Mouse (Mus musculus): ENCODE data around the gene Sstr1.

The Sstr1 gene

GRCm38 (mm10) chr12:58211163-58212071 lies at the start of gene Sstr1:
Sstr1 (plus strand) TSS chr12:58211772.
- no peak for DNase-seq (ENCODE audit: low spot score)

DNA sequence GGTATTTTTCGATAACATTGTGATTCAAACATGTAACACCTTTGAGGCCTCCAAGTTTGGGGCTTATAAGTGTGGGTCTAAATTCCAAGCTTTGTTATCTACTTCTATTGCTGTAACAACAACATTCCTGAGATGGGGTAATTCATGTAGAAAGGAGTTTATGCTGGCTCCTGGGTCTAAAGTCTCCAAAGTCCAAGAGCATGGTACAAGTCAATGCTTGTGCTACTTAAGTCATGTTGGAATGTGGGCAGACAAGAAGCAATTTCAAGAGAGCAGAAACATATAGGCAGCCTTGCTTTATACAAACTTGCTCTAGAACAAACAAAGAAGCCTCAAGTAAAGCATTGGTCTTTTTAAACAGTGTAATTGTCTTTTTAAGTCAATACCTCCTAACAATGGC lies 12.8 kb upstream of the Sstr1 start:
- DNase-seq (ENCODE audit: low spot score) = no peak

DNA sequence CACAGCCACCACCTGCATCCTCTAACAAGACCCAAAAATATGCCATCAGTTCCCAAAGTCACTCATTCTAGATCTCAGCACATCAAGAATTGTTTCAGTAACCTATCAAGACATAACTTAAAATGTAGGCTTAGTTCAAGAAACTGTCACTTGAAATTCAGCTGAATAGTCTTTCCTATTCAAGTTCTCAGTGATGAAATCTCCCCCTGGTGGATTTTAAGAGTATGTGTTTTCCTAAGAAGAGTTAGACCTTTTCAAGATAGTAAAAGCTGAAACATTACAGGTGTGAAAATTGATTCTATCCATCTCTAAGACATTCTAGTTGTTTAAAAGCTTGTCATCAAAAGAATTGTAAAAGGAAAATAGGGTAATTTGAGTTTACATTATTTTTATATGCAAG lies 10.4 kb upstream of the Sstr1 start:
- DNase-seq (ENCODE audit: low spot score) = no peak

- no peak for DNase-seq (ENCODE audit: low spot score)
Observed at GRCm38 (mm10) chr12:58207956-58208355, 3.6 kb upstream of the Sstr1 start.

GRCm38 (mm10) chr12:58212261-58212923 lies 820 bp downstream of the Sstr1 start:
- DNase-seq (ENCODE audit: low spot score) = no peak

DNA sequence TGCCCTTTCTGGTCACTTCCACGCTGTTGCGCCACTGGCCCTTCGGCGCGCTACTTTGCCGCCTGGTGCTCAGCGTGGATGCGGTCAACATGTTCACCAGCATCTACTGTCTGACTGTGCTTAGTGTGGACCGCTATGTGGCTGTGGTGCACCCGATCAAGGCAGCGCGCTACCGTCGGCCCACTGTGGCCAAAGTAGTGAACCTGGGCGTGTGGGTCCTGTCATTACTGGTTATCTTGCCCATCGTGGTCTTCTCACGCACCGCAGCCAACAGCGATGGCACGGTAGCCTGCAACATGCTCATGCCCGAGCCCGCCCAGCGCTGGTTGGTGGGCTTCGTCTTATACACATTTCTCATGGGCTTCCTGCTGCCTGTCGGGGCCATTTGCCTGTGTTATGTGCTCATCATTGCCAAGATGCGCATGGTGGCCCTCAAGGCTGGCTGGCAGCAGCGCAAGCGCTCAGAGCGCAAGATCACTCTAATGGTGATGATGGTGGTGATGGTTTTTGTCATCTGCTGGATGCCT lies 1.4 kb downstream of the Sstr1 start:
- DNase-seq (ENCODE audit: low spot score) = no peak

DNA sequence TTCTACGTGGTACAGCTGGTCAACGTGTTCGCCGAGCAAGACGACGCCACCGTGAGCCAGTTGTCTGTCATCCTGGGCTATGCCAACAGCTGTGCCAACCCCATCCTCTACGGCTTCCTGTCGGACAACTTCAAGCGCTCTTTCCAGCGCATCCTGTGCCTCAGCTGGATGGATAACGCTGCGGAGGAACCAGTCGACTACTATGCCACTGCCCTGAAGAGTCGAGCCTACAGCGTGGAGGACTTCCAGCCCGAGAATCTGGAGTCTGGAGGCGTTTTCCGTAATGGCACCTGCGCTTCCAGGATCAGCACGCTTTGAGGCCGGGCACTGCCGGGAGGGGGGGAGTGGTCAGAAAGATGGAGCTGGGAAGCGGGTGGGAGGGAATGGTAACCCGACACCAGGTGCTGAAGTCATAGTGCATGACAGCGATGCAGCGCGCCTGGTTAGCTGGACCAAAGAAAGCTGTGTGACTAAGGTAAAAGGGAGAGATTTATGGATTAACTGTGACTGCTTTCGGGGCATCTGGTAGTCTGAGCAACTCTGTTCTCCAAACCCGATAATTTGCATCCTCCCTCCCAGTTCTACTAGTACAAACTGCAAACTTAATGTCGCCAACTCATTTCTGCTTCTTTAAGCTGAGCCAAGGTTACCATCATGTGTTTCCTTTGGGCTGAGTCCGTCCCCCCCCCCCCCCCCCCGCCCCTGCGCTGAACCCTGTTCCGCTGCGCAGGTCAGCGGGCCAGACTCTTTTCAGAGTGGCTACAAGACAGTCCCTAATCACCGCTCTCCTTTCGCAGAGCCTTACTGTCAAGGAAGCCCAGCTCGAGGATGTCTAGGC lies 2.1 kb downstream of the Sstr1 start:
- no peak for DNase-seq (ENCODE audit: low spot score)

- DNase-seq (ENCODE audit: low spot score) = no peak
Observed at GRCm38 (mm10) chr12:58214289-58215136, 2.9 kb downstream of the Sstr1 start.

DNA sequence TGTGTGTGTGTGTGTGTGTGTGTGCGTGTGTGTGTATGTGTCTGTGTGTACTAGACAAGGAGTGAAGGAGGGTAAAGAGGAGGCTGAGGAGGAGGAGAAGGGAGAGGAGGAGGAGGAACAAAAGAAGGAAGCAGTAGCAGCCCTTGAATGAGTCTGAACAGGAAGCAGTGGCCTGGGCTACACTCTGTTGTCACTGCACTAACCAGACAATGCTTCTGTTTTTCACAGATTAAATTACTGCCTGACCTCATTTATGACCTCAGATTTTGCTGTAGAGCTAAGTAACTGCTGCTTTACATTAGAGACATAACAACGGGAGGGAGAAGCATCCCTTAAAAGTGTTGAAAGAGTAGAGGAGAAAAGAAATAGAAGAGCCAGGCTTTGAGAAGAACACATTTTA lies 4.6 kb downstream of the Sstr1 start:
- no peak for DNase-seq (ENCODE audit: low spot score)

GRCm38 (mm10) chr12:58219078-58219477 lies 7.5 kb downstream of the Sstr1 start:
- DNase-seq (ENCODE audit: low spot score) = no peak

DNA sequence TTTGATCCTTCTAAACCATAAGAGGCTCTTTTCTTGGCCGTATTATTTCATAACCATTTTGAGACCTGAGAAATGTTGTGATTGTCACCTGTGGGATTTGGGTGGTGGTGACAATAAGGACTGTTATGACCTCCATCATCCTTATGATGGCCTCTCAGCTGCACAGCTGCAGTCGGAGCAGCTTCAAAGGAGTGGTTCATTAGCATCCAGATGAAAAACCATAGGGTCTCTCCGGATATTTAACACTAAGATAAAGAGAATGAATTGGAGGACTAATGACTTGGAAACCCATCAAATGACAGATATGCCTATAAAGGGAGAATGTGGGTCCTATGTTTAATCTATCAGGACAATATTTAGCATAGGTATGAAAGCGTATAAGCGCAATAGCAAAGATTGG lies 14.1 kb downstream of the Sstr1 start:
- no peak for DNase-seq (ENCODE audit: low spot score)

GRCm38 (mm10) chr12:58232489-58232888 lies 20.9 kb downstream of the Sstr1 start:
- DNase-seq (ENCODE audit: low spot score) = no peak

DNA sequence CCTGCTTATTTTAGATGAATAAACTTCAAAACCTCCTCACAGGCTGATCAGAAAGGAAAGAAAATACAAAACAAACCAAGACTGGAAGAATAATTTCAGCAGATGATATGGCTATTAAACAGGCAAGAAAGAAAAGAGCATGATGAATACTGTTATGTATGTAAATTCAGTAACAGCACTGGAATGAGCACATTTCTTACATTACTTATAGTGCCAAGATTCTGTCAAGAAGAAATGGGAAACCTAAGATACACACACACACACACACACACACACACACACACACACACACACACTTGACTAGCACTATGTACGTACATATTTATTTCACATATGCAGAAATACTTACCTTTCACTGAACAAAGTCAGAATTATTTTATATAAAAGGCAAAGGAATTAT lies 40.3 kb downstream of the Sstr1 start:
- no peak for DNase-seq (ENCODE audit: low spot score)
